Mouse (Mus musculus) liver, embryonic 14.5 days (tissue): ENCODE results near the gene Gm16253. TPM values are rescaled to one million over a fixed set of nuclear protein-coding genes. Genes with fewer than 3 reads are reported as not detected.
A peak's percentile ranks its signal among the peaks of the same experiment; 100 is the strongest.

Source experiments
- ATAC-seq: fragments of 200-750 bp; cut with Nextera tagmentation; 2 replicates; pipeline ENCODE4 v1.8.0; 2017; ENCODE audit warnings: moderate number of reproducible peaks, mild to moderate bottlenecking, moderate library complexity; ENCODE audit not compliant: insufficient read depth
- DNase-seq, 3 experiments: peaks; one replicate each; pipeline ENCODE4 v3.0.0-alpha.2; 2012 to 2013; ENCODE audit warnings: low read depth in 3 of 3, low spot score in 3 of 3
- H3K27ac ChIP-seq: fragments of 300-500 bp; sonication (generic); 2 replicates; pipeline ENCODE4 v1.5.1; 2014; ENCODE audit warnings: moderate library complexity, mild to moderate bottlenecking, control low read depth, inconsistent platforms
- H3K27me3 ChIP-seq: fragments of 300-500 bp; sonication (generic); 2 replicates; pipeline ENCODE4 v1.6.1; 2014; ENCODE audit warnings: mild to moderate bottlenecking, low read length, moderate library complexity; ENCODE audit not compliant: control insufficient read depth, insufficient read depth
- H3K36me3 ChIP-seq: fragments of 300-500 bp; sonication (generic); replicated peaks from 2 replicates; pipeline ENCODE4 v1.6.1; 2014; ENCODE audit warnings: low read depth; ENCODE audit not compliant: control insufficient read depth, insufficient read depth
- H3K4me1 ChIP-seq, 2 experiments: fragments of 200-500 bp in 1 of 2; fragments of 300-500 bp in 1 of 2; sonication (generic) in 1 of 2; replicated peaks; 2 replicates each; pipeline ENCODE4 v1.6.1; 2012 to 2014; ENCODE audit warnings: antibody characterized with exemption in 1 of 2, inconsistent platforms in 1 of 2, low read length in 1 of 2; ENCODE audit not compliant: control insufficient read depth in 2 of 2, insufficient read depth in 2 of 2
- H3K4me2 ChIP-seq: fragments of 300-500 bp; sonication (generic); 2 replicates; pipeline ENCODE4 v1.6.1; 2014; ENCODE audit warnings: low read depth, mild to moderate bottlenecking, control low read depth, moderate library complexity
- H3K4me3 ChIP-seq, 2 experiments: fragments of 200-500 bp in 1 of 2; fragments of 300-500 bp in 1 of 2; sonication (generic) in 1 of 2; 2 replicates each; pipeline ENCODE4 v1.5.1; 2012 to 2014; ENCODE audit warnings: low read depth in 2 of 2, low read length in 2 of 2, mild to moderate bottlenecking in 2 of 2, control low read depth in 1 of 2, inconsistent platforms in 1 of 2, moderate library complexity in 1 of 2; ENCODE audit not compliant: insufficient read depth in 1 of 2
- H3K9ac ChIP-seq: fragments of 300-500 bp; sonication (generic); replicated peaks from 2 replicates; pipeline ENCODE4 v1.6.1; 2014; ENCODE audit warnings: mild to moderate bottlenecking, control low read depth, moderate library complexity
- H3K9me3 ChIP-seq: fragments of 300-500 bp; sonication (generic); 2 replicates; pipeline ENCODE4 v1.6.1; 2016; ENCODE audit warnings: low read length, mixed read lengths; ENCODE audit not compliant: control insufficient read depth
- CTCF ChIP-seq: IDR thresholded peaks from 2 replicates; pipeline ENCODE4 v1.5.1; 2016; ENCODE audit warnings: antibody characterized with exemption, low read depth, control low read depth
- EP300 ChIP-seq: IDR thresholded peaks from 2 replicates; pipeline ENCODE4 v1.6.1; 2016; ENCODE audit warnings: antibody characterized with exemption, low read depth
- WGBS: fragments of 180-500 bp; shearing (Covaris S2); extraction: QIAGEN DNeasy Blood & Tissue Kit; methylation state at CpG from one replicate; pipeline ENCODE4 v1.1.7; 2014; ENCODE audit not compliant: insufficient replicate concordance; 5-methylcytosine and 5-hydroxymethylcytosine counted together
- polyA plus RNA-seq, 2 experiments: library from polyadenylated mRNA; depleted of rRNA in 1 of 2; stranded (reverse) in 1 of 2; unstranded in 1 of 2; fragments of >200 nt; fragmentation: Nextera tagmentation in 1 of 2; extraction: Ambion mirVana in 1 of 2; gene quantifications; 2 replicates each; pipeline versions ENCODE4 v1.2.1 to v1.2.3; 2012 to 2014

Gene Gm16253
- polyA plus RNA-seq, 2 experiments: not detected

DNA sequence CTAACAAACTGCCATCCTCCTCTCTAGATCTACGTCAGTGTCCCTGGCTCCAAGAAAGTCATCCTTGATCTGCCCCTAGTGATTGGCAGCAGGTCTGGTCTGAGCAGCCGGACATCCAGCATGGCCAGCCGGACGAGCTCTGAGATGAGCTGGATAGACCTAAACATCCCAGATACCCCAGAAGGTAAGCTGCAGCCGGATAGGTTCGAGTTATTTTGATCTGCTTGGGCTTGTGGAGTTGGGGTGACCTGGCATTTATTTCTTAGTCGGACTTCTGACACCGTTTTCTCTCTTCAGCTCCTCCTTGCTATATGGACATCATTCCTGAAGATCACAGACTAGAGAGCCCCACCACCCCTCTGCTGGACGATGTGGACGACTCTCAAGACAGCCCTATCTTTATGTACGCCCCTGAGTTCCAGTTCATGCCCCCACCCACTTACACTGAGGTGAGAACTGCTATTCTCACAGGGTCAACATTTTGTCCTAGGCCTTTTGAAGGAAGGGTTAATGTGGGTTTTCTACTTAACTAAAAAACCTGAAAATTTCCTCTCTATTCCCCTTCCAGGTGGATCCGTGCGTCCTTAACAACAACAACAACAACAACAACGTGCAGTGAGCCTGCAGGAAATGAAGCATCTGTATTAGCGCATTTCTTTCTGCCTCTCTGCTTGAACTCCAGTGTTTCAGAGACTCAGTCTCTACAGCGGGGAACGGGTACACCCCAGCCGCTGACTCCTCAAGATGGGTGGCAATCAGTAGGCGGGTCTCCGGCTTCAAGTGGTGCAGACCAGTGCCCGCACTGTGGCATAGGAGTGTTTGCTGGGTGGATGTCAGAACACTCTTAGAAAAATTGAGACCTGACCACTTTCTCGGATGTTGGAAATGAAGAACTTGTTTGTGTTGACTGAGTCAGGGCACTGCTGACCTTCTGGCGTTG, 16.6 kb upstream of the Gm16253 start:
- peaks cover 15% of the 10 kb centered on the region for H3K36me3 ChIP-seq
- H3K9me3 ChIP-seq: no peaks in the 10 kb centered on the region
- WGBS: 47% methylated on average over 23 of the region's 23 CpGs
- ATAC-seq (no peak), DNase-seq (no peak)
- H3K27me3 ChIP-seq: no peaks in the 10 kb centered on the region
- TF ChIP-seq EP300 (no peak), CTCF (no peak)
- H3K4me3 ChIP-seq: peak overlapping the region; percentile 89 to 99
- peak overlapping the region; percentile 21; the same call in 1 of the 2 replicates for H3K27ac ChIP-seq
- peaks cover 17 to 27% of the 10 kb centered on the region in 2 experiments for H3K4me1 ChIP-seq
- H3K9ac ChIP-seq: peak overlapping the region; percentile 97
- H3K4me2 ChIP-seq: peak overlapping the region; percentile 99

DNA sequence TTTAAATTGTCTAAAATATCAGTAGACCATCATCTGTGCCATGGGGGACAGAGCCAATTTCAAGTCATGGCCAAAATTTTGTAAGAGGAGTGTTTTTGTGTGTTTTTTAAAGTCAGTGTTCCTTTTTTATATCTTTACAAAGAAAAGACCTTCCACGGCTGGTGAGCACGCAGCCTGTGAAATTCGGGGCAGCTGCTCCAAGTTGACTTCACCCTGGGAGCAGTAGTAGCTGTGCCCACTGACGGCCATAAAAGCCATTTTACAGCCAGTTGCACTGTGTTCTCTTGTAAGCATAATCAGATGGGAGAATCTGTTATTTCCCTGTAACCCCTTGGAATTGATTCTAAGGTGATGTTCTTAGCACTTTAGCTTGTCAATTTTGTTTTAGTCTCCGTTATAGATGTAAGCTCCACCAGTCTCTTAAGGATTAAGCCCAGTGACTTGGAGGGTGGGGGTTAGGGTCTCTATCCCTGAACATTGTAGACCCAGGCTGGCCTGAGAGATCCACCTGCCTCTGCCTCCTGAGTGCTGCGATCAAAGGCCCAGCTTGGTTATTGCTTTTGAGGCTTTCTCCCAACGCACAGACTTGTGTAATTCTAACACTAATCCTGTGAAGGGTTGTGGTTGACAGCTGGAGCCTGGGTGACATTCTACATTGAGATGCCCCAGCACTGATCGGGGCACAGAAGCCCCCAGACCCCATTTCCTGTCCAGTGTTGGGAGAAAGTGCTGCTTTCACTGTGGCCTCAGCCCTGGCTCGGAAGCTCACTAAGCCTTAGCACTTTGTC, 15.7 kb upstream of the Gm16253 start:
- Histone ChIP-seq H3K4me2 (peak overlapping the region; percentile 99), H3K9ac (no peak overlapping the region), H3K36me3 (peaks cover 15% of the 10 kb centered on the region), H3K9me3 (no peaks in the 10 kb centered on the region), H3K4me3 (peak overlapping the region; percentile 89 to 99), H3K27me3 (no peaks in the 10 kb centered on the region), H3K4me1 (peaks cover 17 to 33% of the 10 kb centered on the region in 2 experiments), H3K27ac (no peak overlapping the region; the same call in 1 of the 2 replicates)
- no peak for DNase-seq
- no peak for ATAC-seq
- TF ChIP-seq CTCF (no peak), EP300 (no peak)
- 59% methylated on average over 9 of the region's 9 CpGs for WGBS

DNA sequence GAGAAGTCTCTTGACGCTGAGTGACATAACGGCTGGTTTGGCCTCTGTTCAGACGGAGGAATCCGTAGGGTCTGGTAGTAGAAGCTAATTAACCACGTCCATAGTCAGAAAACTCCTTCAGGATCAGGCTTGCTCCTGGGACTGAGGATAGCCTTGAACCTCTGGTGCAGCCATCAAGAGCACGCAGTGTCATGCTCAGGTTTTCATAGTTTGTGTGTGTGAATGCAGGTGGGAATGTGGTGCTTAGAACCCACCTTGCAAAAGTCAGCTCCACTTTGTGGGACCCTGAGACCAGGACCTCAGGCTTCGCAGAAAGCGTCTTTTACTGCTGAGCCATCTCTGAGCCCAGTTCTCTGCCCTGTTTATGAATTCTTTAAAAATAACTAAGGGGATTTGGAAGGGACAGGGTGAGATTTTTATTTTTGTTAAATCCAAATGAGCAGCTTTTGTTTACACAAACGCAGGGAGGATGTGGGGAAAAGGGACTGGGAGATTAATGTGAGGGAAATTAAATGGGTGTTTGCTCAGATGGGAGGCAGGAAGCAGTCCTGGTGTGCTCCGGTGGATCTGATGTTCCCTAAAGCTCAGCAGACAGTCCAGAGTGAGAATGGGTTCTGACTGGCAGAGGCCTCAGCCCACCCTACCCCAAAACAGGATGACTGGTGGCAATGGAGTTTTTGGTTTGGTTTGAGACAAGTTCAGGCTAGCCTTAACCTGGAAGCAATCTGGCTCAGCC, 14.7 kb upstream of the Gm16253 start:
- no peak for DNase-seq
- peaks cover 17 to 33% of the 10 kb centered on the region in 2 experiments for H3K4me1 ChIP-seq
- no peak overlapping the region for H3K4me3 ChIP-seq
- H3K27me3 ChIP-seq: no peaks in the 10 kb centered on the region
- peaks cover 15% of the 10 kb centered on the region for H3K36me3 ChIP-seq
- WGBS: 41% methylated on average over 10 of the region's 10 CpGs
- H3K4me2 ChIP-seq: peak overlapping the region; percentile 99; the same call in 1 of the 2 replicates
- no peak overlapping the region for H3K9ac ChIP-seq
- TF ChIP-seq EP300: no peak
- no peak for TF ChIP-seq CTCF
- no peaks in the 10 kb centered on the region for H3K9me3 ChIP-seq
- no peak for ATAC-seq
- no peak overlapping the region for H3K27ac ChIP-seq

DNA sequence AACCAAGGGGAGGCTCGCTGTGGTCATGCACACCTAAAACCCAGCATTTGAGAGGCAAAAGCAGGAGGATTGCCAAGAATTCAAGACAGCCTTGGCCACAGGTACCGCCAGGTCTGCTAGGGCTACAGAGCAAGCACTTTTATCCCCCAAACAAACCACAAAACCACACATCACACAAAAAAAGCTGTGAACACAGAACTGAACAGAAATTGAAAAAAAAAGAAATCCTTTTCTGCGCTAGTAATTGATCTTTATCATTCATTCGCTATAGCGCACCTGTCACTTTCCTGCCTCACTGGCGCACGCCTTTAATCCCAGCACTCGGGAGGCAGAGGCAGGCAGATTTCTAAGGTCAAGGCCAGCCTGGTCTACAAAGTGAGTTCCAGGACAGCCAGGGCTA, 13.5 kb upstream of the Gm16253 start:
- no peak overlapping the region for H3K27ac ChIP-seq
- H3K36me3 ChIP-seq: peaks cover 15% of the 10 kb centered on the region
- peaks cover 17 to 35% of the 10 kb centered on the region in 2 experiments for H3K4me1 ChIP-seq
- H3K4me2 ChIP-seq: no peak overlapping the region
- DNase-seq: no peak
- no peaks in the 10 kb centered on the region for H3K9me3 ChIP-seq
- WGBS: 60% methylated on average over 8 of the region's 8 CpGs
- TF ChIP-seq CTCF: no peak
- no peak for TF ChIP-seq EP300
- H3K4me3 ChIP-seq: no peak overlapping the region
- no peaks in the 10 kb centered on the region for H3K27me3 ChIP-seq
- no peak overlapping the region for H3K9ac ChIP-seq
- ATAC-seq: no peak
